Mouse (Mus musculus): Measurements from ENCODE around the gene Tril.

Gene Tril

DNA sequence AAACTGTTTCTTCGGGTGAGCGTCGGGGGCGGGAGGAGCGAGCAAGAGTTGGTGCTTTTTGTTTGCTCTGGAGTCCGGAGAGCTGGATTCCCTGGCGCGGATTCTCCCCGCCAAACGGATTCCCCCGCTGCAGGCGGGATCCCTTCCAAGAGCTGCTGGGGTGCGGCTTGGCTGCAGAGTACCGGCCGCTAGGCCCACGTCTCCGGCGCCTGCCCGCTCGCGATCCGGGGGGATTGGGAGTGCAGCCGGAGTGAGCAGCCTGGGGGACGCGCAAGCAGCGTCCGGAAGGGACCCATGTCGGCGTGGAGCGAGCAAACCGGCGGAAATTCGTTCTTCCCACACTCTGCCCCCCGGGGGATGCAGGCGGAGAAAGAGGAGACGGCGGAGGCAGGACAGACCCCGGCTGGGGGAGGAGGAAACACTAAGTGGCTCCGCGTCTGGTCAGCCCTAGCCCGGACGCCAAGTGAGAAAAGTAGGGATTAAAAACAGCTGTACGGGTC is at the start of gene Tril:
Gene Tril (minus strand): TSS at position 345 of the 500 bp plus-strand sequence.
- DNase-seq (ENCODE audit: inconsistent ontology term) = peak; percentile 85

- no peak for DNase-seq (ENCODE audit: inconsistent ontology term)
Measured at GRCm38 (mm10) chr6:53863011-53863410, 42.4 kb upstream of the Tril start.

DNA sequence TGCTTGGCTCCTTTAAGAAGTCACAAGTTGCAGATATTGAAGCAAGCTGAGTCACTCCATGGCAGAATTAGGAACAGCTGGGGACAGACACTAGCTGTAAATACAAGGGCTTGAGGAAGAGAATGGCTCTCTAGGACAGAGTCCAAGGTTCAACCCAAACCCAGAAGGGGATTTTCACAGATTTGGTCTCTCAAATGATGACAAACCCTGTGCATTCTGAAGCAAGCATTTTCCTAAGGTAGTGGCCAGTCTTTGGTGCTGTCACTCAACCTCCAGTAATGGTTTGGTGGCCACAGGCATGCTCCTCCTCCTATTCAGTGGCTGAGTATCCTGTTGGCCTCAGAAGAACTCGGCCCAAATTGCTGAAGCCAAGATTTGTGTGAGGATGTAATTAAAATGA is 38.5 kb upstream of the Tril start:
- peak; percentile 64 for DNase-seq (ENCODE audit: inconsistent ontology term)

GRCm38 (mm10) chr6:53857822-53858221 is 37.2 kb upstream of the Tril start:
- DNase-seq (ENCODE audit: inconsistent ontology term) = no peak

DNA sequence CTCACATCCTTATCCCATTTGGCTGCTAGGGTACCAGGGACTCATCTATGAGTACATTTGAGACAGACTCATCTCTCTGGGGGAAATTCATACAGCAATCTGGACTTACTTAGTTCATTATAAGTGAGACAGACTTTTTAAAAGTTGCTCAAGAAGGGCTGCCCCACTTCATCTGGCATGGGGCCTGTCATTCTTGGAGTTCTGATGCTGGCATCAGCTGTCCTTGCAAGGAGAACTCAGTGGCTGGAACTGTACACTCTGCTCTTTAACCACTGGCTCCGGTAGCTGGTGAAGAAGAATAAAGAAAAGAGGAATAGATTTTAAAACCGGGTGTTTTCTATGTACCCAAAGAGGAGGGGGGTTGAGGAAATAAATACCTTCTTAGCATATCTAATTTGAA is 36.1 kb upstream of the Tril start:
- DNase-seq (ENCODE audit: inconsistent ontology term) = no peak

DNA sequence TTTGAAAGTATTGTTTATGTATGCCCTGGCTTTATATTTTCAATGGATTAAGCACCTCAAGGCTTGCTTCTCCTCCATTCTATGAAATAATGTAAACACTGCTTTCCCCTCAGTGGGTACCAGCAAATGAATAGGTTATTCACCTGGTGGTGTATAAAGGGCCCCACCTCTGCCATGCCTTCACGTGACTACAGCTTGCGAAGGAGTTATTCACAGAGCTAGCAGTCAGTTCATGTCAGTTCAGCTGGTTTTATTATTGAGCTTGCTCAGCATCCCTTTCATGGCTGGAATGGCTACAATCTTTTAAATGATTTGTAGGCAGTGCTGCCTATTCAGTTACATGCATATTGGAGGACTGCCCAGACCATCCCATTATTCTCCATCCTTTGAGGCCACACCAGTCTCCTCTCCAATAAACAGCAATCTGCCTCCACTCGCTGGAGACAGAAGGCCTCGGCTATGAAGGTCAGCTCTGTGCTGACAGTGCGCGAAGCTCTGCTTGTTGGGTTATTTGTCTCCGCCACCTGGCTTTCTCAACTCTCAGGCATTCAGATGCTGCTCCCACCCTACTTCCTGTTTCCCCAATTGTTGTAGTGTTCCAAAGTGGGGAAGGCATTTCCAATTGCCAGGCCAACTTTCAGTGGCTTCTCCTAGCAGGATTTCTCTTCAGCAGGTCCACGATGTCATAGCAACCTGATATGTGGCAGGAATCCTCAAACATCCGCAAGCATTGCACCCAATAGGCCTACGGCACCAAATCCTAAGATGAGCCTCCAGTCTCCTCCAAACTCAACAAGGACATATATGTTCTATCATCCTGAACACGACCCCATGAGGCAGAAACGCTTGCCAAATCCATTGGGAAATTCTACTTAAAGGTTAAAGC is 34.6 kb upstream of the Tril start:
- peak; percentile 85 for DNase-seq (ENCODE audit: inconsistent ontology term)

DNA sequence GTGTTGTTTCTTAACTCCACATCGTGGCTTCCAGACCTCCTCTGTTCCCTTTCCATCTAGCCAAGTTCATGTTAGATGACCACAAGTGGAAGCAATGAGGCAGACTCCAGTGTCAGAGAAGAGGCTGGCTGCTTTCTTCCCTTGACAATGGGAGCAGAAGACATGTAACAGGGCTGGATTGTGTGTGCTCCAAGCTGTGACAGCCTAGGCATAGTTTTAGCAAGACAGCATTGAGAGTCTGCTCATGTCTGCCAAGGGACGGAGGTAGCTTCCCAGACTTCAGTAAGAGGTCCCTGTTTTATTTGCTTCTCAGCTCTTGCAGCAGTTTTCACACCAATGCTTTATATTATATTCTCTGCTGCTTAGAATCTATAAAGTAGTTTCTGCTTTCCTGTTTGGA is 33.6 kb upstream of the Tril start:
- DNase-seq (ENCODE audit: inconsistent ontology term) = peak; percentile 12

DNA sequence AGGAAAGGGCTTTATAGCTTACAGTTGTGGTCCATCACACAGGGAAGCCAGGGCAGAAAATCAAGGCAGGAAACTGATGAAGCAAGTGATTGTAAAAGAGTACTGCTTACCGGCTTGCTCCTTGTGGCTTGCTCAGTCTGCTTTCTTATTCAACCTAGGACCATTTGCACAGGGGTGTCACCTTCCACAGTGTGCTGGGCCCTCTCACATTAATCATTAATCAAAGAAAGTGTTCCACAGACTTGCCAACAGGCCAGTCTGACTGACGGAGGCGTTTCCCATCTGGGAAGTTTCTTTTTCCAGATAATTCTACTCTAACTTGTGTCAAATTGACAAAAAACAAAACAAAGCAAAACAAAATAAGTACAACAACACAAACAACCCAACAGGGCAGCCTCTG is 32.9 kb upstream of the Tril start:
- no peak for DNase-seq (ENCODE audit: inconsistent ontology term)

DNA sequence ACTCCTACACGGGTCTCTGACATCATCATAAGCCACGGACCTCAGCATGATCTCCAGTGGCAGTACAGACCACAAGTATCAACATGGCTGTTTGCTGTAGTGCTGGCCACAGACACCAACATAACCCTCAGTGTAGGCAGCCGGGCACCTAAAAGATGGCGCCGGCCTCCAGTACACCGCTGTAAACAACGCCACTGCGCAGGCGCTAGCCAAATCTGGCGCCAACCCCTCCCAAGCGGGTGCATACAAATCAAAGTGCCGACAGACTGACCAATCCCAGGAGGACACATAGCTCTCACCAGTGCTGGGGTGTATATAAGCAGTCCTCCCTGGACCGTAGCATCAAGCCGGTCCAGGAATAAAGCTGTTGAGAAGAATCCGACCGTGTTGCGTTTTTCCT is 24.0 kb upstream of the Tril start:
- DNase-seq (ENCODE audit: inconsistent ontology term) = no peak

DNA sequence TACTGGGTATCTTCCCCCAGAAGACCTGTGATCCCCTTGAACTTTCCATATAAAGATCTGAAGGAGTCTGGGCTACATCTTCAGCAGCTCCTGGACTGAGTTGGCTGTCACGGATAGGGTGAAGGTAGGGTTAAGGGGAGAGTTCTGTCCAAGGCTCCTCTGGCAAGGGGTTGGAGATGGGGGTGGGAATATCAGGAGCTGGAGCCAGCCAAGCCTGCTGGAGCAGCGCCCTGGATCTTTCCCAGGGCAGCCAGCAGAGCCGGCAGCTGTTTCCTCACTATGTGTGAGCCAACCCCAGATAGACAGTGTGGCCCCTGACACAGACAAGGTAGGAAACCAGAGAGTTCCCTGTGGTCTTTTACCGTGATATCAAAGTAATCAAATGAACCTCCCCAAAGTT is 4.6 kb upstream of the Tril start:
- no peak for DNase-seq (ENCODE audit: inconsistent ontology term)

DNA sequence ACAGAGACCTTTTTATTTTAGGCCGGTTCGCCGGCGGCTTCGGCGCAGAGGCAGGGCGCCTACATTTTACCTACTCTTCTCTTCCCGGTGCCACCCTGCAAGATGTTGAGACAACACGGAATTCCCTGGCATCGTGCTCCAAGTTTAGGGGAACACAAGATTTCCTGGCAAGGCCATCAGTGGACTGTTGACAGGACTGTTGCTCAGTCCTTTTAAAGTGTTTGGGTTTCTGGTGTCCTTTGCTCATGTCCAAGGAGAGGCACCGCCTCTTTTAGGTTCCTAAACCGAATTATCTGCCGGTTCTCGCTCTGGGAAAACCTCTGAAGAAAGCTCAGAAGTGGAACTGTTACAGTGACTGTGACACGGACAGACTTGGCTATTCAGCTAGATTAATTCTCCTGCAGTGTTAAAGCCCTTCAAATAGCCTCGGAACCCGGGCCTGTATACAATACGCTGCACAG is 441 bp upstream of the Tril start:
- DNase-seq (ENCODE audit: inconsistent ontology term) = no peak

DNA sequence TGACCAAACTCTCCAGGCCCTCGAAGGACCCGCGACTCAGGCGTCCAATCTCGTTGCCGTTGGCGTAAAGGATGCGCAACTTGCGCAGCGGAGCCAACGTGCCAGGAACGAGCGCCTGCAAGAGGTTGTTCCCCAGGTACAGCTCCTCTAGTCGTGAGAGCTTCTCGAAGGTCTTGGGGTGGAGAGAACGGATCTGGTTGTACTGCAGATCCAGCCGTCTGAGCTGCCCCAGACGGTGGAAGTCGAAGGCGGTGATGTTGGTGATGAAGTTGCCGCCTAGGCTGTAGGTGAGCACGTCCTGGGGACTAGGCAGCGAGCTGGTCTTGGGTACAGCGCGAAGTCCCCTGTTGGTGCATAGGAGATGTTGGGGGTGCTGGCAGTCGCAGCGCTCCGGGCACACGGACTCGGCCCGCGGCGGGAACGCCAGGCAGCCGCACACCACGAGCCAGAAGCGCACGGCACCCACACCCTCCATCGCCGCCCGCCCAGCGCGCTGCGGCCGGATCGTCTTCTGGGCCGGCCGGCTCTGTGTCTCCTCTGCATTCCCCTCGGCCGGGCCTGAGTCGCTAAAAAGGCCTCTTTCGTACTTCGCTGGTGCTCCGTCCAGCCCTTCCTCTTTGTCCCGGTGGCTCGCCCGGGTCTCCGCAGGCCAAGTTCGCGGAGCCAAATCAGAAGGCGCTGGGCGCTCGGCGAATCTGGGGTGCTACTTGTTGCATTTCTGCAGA is 707 bp downstream of the Tril start:
- DNase-seq (ENCODE audit: inconsistent ontology term) = no peak

DNA sequence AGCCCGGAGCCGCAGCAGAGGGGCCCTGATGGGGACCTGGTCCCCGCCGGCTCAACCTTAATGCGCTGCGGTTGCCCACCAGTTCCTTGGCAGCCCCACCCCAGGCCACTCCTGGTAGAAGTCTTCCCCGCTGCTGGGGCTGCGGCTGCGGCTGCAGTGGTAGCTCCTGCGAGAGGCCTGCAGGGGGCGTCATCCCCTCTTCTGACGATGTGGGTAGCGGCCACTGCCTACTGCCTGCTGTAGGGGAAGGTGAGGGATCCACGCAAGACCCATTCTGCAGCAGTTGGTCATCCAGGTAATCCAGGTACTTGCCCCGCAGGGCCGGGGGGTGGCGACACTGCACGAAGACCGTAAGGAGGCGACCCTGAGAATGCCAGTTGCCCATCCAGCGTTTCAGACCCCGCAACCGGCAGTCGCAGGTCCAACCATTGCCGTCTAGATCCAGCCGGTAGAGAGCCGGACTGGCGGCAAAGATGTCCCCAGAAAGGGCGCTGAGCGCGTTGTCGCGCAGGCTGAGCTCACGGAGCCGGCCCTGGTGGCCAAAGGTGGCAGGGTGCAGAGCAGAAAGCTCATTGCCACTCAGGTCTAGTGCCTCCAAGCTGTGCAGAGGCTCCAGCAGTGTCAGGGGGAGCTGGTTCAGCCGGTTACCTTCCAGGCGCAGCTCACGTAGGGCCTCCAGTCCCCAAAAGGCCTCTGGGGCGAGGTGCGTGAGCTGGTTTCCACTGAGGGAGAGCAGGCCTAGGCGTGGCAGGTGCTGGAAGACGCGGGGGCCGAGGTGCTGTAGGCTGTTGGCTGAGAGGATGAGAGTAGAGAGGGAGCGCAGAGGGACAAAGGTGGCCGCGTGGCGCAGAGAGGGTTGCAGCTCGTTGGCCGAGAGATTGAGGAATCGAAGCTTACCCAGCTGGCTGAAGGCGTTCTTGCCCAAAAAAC is 1.6 kb downstream of the Tril start:
- peak; percentile 51 for DNase-seq (ENCODE audit: inconsistent ontology term)

DNA sequence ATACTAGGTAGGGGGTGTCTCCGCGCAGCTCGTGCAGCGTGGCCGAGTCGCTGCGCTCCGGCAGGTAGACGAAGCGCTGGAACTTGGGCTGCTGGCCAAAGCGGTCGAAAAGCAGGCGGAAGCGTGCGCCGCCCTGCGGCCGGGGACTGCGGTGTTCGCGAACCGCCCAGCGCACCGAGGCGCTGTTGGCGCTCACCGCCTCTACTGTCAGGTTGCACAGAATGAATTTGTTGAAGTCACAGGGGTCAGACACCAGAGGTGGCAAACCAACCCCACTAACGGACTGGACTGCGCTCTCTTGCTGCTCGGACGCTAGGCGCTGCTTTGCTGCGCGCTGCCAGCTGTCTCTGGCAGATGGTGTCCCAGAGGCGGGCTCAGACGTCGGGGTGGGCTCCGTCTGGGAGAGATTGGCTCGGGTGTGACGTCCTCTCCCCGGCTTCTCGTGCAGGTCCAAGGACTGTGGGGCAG is 2.3 kb downstream of the Tril start:
- peak; percentile 64 for DNase-seq (ENCODE audit: inconsistent ontology term)

DNA sequence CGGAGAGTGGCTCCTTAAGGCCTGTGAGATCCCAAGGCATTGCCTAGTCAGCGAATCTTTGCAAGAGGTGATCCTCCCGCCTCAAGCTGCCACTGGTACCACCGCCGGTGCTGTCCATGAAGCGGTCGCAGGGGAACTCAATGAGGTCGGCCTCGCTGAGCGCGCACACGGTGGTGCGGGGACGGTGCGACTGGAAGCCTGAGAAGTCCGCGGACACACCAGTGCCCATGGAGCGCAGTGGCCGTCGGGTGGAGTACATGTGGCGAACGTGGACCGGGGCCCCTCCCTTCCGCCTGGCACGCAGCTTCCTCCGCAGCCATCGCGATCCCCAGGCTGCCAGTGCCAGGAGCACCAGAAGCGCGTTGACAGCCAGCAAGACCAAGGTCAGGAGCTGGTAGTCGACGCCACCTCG is 2.9 kb downstream of the Tril start:
- no peak for DNase-seq (ENCODE audit: inconsistent ontology term)

- no peak for DNase-seq (ENCODE audit: inconsistent ontology term)
Measured at GRCm38 (mm10) chr6:53816661-53817060, 4.0 kb downstream of the Tril start.

DNA sequence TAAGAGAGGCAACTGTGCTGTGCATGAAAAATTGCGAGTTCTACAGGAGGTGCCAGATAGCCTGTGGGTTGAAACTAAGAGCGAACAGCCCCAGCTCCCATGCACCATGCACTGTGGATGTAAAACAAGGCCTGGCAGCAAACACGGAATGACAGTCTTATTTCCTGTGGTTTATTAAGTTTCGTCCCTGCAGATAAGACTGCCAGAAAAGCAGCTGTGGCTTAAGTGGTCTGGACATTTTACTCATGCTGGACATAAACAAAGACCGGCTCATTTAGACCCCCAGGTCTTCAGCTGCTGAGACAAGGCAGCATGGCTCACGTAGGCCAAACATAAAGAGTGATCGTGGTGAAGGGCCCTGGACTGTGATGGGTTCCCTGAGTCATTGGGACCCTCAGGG is 4.9 kb downstream of the Tril start:
- DNase-seq (ENCODE audit: inconsistent ontology term) = no peak

GRCm38 (mm10) chr6:53814214-53814613 is 6.4 kb downstream of the Tril start:
- no peak for DNase-seq (ENCODE audit: inconsistent ontology term)

GRCm38 (mm10) chr6:53812242-53812641 is 8.4 kb downstream of the Tril start:
- DNase-seq (ENCODE audit: inconsistent ontology term) = no peak

- DNase-seq (ENCODE audit: inconsistent ontology term) = no peak
Measured at GRCm38 (mm10) chr6:53808801-53809200, 11.8 kb downstream of the Tril start.

DNA sequence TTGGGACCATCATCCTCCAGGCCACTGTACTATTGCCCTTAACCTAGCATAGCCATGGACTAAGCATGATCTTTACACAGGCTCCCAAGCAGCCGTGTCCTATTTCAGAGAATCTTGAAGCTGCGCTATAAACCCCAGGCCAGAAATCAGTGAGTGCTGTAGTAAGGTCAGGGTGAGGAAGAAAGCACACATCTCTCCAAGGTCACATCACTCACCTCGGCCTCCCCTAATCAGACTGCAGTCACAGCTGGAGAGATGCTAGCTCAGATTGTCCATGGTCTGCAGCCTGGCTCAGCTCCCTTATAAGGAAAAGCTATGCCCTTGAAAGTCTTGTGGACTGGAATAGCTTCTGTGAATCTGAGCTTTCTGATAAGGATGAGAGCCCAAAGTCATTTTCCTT is 13.4 kb downstream of the Tril start:
- DNase-seq (ENCODE audit: inconsistent ontology term) = no peak

Data from Muller cell, postnatal 12 days (primary cell).